Mouse (Mus musculus) 3T3-L1 (cell line): Measurements from ENCODE around the gene Adgre5.

ENCODE experiments used
- DNase-seq: peaks from one replicate; pipeline ENCODE4 v3.0.0-alpha.2; 2015; ENCODE audit warnings: low read depth, low spot score

The Adgre5 gene

GRCm38 (mm10) chr8:83722631-83723030 lies 18.5 kb downstream of the Adgre5 start:
- DNase-seq: no peak

GRCm38 (mm10) chr8:83721405-83722025 lies 19.6 kb downstream of the Adgre5 start:
- DNase-seq: no peak

GRCm38 (mm10) chr8:83719693-83720092 lies 21.4 kb downstream of the Adgre5 start:
- no peak for DNase-seq

- no peak for DNase-seq
These were observed 22.1 kb downstream of the Adgre5 start for GRCm38 (mm10) chr8:83719048-83719447.

- DNase-seq: peak; percentile 55
These were observed 24.6 kb downstream of the Adgre5 start for GRCm38 (mm10) chr8:83716563-83716962.

- peak; percentile 51 for DNase-seq
These were observed 25.4 kb downstream of the Adgre5 start for GRCm38 (mm10) chr8:83715771-83716170.

GRCm38 (mm10) chr8:83715031-83715690 lies 26.0 kb downstream of the Adgre5 start, which contains the start of gene Ddx39:
Gene Ddx39, plus strand, starts transcription at chr8:83715177.
- peak; percentile 100 for DNase-seq

GRCm38 (mm10) chr8:83714676-83715030 lies 26.5 kb downstream of the Adgre5 start:
- DNase-seq: no peak

GRCm38 (mm10) chr8:83707554-83707953 lies 33.6 kb downstream of the Adgre5 start:
- DNase-seq: no peak

GRCm38 (mm10) chr8:83706411-83706810 lies 34.7 kb downstream of the Adgre5 start:
- no peak for DNase-seq

- no peak for DNase-seq
These were observed 37.7 kb downstream of the Adgre5 start for GRCm38 (mm10) chr8:83703426-83703825.

GRCm38 (mm10) chr8:83700423-83701085 lies 40.6 kb downstream of the Adgre5 start:
- no peak for DNase-seq

- DNase-seq: no peak
These were observed 41.6 kb downstream of the Adgre5 start for GRCm38 (mm10) chr8:83699566-83699965.

GRCm38 (mm10) chr8:83698661-83699453 lies 42.3 kb downstream of the Adgre5 start, which contains the start of gene Pkn1:
Gene Pkn1, minus strand, starts transcription at chr8:83699179.
- peak; percentile 73 for DNase-seq

- peak; percentile 33 for DNase-seq
These were observed 42.9 kb downstream of the Adgre5 start for GRCm38 (mm10) chr8:83698291-83698660.

- DNase-seq: peak; percentile 79
These were observed 43.5 kb downstream of the Adgre5 start for GRCm38 (mm10) chr8:83697374-83698220.

GRCm38 (mm10) chr8:83695351-83696106 lies 45.6 kb downstream of the Adgre5 start:
- no peak for DNase-seq

- no peak for DNase-seq
These were observed 46.6 kb downstream of the Adgre5 start for GRCm38 (mm10) chr8:83694369-83695160.

- DNase-seq: no peak
These were observed 47.4 kb downstream of the Adgre5 start for GRCm38 (mm10) chr8:83693609-83694236.
